Mouse (Mus musculus) brain, adult 2 months (tissue): Measurements from ENCODE around the gene Ptpn11.
A peak's percentile ranks its signal among the peaks of the same experiment; 100 is the strongest.
"Not testable (repeated sequence)": the region's sequence is repeated elsewhere in the genome, so short reads cannot be mapped to it uniquely, and the experiment has no call there.

Experiments
- DNase-seq: peaks from one replicate; pipeline ENCODE4 v3.0.0; 2011; ENCODE audit warnings: low read depth, low spot score

Gene Ptpn11

DNA sequence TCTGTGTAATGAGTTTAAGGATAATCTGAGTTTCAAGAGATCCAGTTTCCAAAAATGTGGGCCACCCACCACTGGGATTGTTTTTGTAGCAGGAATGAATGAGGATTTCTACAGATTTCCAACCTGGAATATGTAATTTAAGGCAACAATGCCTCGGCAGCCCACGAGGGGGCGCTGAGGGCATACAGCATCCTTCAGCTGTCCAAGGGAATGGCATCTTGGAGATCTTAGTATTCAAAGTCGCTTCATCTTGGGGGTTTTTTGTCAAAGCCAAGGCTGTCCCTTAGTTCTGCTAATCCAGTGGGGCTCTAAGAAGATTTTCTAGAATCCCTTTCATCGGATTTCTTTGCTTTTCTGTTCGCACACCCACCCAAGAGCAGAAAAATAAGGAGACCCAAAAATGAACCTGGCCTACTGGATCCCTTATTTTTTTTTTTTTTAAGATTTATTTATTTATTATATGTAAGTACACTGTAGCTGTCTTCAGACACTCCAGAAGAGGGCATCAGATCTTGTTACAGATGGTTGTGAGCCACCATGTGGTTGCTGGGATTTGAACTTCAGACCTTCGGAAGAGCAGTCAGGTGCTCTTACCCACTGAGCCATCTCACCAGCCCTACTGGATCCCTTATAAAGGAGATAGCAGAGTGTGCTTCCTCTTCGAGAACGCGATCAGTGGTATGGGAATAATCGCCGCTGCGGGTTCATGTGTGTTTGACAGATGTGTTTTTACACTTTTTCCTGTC is 24.4 kb upstream of the Ptpn11 start:
- peak; percentile 85 for DNase-seq

DNA sequence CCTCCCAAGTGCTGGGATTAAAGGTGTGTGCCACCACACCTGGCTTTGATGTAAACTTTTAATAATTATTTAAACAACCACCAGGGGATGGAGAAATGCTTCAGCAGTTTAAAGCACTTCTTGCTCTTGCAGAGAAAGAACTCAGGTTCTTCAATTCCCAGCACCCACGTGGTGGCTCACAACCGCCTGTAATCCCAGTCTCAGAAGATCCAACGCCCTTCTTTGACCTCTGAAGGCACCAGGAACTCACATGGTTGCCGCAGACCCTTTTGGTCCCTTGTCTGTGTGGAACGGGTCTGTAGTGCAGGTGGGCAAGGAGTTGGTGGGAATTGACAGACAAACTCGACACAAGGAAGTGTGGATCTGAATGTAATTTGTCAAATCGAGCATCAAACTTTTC is 23.5 kb upstream of the Ptpn11 start:
- DNase-seq, result no peak

DNA sequence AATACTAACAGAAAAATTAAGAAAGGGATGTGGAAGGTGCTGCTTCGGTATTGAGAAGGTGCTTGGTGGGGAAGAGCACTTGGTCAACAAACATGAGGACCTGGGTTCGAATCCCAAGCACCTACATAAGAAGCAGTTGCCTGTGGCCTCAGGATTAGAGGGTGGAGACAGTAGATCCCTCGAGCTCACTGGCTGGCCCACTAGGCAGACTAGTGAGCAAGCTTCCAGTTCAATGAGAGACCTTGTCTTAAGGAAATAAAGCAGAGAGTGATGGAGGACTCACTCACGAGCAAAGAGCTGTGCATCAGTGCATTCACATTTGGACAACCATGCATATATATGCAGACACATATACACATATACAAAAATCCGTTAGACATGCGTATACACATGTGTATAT is 20.9 kb upstream of the Ptpn11 start:
- DNase-seq, result no peak

DNA sequence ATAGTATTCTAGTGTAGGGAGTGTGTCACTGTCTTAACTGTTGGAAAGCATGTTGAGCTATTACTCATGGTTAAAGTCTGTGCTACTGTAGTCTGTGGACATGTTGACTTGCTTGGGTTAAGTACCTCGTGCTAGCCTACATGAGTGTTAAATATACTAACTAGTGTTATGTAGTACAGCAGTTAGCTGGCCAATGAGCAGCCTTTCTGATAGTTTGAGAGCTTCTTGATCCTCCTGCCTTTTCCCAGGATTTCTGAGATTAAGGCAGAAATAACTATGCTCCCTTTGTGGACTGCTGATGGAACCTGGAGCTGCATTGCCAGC is 19.4 kb upstream of the Ptpn11 start:
- DNase-seq, result no peak

DNA sequence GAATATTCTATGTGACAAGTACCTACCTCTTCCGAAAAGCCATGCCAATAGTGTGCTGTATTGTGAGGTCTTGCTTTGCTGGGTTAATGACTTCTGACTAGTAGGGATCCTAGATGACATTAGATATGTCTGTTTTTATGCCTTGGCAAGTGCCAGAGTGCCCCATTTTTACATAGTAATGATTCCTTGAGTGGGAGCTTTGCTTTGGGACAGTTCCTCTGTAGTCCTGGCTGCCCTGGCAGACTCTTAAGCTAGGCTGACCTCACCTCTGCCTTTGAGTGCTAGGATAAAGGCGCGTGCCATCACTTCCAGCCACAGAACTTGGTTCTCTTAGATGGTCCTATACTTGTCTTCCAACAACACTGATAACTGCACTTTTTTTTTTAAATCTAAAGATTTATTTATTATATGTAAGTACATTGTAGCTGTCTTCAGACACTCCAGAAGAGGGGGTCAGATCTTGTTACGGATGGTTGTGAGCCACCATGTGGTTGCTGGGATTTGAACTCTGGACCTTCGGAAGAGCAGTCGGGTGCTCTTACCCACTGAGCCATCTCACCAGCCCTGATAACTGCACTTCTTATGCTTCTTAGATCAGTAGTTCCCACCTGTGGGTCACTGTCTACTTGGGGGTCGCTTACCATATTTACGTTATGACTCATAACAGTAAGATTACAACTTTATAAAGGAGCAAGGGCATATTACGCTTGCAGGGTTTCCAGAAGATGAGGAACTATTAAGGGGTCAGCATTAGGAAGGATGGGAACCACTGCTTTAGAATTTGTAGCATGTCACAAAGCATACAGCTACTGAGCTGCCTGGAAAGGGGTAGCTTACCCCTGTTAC is 18.8 kb upstream of the Ptpn11 start:
- no peak for DNase-seq

DNA sequence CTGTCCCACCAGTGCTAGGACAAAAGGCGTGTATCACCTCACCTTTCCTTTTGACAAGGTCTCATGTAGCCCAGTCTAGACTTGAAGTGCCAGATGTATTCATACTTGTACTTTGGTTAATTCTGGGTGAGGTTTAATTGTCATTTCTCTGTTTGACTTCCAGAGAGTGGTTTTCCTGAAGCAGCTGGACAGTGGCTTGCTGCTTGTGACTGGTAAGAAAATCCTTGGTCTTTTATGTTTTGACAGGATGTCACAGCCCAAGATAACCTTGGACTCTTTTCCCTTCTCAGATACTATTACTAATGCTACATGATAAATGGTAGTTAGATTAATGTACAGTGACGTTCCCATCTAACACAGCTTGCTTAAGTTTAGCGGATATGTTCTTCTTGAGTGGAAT is 15.8 kb upstream of the Ptpn11 start:
- no peak for DNase-seq

DNA sequence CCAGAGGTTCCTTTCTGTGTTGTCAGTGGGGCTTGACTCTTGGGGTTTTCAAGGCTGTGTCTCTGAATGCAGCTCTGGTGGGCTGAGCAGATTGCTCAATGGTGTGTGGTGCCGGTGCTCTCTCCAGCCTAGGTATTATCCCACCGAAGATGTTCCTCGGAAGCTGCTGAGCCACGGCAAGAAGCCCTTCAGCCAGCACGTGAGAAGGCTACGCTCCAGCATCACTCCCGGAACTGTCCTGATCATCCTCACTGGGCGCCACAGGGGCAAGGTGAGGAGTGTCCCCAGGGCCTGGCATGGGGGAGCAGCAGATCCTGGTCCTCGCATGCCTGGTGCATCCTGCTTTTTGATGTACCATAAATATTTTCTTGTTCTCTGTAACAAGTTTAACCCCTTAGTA is 15.3 kb upstream of the Ptpn11 start:
- DNase-seq, result no peak

DNA sequence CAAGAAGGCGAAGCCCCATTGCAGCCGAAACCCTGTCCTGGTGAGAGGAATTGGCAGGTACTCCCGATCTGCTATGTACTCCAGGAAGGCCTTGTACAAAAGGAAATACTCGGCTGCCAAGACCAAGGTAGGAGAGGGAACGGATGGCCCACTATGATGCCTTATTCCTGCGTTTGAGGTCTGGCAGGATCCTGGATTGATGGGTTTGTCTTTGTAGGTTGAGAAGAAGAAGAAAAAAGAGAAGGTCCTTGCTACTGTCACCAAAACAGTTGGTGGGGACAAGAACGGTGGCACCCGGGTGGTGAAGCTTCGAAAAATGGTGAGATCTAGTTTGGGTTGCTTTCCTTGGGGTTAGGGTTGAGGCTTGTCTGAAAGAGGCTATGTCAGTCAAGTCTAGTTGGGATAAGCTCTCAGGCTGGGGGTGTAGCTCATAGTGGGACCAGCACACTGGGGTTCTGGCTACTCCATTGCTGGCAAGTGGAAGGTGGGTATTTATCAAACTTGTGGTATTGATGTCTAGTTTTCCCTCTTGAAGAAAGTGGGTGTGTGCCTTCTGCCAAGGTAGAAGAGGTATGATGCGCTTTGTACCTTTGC is 14.4 kb upstream of the Ptpn11 start:
- DNase-seq, result not testable (repeated sequence)

DNA sequence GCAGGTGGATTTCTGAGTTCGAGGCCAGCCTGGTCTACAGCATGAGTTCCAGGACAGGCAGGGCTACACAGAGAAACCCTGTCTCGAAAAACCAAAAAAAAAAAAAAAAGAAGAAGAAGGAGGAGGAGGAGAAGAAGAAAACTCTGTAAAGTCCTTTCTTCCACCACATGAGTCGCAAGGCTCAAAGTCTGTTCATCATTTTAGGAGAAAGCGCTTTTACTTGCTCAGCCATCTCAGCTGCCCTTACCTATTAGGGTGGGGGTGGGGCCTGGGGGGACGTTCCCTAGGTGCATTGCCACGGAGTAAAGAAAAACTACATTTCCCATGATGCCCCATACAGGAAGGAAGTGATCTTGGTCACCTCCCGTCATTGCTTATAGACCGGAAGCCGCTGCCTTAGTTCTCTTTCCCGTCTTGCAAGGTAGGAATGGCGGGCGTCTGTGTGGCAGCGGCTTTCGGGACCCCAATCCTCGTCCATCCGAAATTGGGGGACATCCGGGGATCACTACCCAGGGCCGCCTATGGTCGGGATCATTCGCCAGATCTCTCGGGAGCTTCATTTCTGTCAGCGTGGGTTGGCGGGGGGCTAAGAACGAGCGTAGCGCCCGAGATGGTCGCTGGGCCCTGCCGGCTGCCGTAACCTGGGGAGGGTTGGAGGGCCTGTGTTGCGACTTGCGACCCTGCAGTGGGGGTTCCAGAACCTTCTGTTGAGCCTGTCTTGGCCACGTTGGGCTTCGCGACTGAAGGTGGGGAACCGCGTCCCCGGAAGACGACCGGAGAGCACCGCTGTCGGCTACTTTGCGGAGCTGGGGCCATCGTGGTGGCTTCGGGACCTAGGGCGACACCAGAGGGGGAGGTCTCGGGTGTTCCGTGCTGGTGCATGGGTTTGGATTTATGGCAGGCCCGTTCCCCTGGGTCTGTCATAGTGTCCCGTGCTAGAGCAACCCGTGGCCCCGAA is 13.2 kb upstream of the Ptpn11 start, which contains the start of gene Rpl6:
TSS of gene Rpl6 (plus strand) at position 350 of the 958 bp plus-strand sequence.
- peak; percentile 97 for DNase-seq

DNA sequence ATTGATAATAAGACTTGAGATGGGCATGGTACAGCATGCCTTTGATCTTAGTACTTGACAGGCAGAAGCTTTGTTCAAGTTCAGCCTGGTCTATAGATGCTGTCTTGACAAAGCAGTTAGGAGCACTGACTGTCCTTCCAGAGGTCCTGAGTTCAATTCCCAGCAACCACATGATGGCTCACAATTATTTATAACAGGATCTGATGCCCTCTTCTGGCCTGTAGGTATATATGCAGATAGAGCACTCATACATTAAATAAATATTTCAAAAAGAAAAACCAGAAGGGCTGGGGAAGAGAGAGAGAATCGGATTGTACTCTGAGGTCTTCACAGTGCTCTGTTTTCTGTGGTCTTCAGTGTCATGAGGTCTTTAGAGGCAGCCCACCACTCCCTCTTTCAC is 11.3 kb upstream of the Ptpn11 start:
- no peak for DNase-seq

DNA sequence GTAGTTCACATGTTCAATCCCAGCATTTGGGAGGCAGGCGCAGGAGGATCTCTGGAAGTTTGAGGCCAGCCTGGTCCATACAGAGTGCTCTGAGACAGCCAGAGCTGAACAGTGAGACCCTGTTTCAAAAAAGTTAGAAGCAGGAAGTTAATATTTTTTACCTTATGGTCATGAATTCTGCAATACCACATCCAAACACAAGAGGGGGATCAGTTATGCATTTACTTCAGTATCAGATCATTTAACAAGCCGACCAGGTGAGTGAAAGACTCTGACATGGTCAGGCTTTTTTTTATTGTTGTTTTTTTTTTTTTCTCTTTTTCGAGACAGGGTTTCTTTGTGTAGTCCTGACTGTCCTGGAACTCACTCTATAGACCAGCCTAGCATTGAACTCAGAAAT is 10.5 kb upstream of the Ptpn11 start:
- DNase-seq, result peak; percentile 75

DNA sequence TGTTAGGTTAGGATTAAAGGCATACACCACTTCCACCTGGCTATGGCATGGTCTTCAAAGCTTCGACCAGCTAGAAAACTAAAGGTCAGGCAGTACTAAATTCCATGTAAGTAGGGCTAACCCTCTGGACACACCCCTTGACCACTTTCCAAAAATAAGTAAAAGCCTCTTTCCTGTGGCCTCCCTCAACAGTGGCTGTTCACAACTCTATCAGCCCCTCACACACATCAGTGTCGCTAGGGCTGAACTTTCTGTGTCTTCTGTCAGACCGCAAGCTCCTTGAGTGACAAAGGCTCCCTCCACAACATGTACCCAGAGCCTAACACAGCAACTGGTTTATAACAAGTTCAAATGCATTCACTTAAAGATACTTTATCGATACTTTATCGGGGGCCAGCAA is 7.2 kb upstream of the Ptpn11 start:
- no peak for DNase-seq

DNA sequence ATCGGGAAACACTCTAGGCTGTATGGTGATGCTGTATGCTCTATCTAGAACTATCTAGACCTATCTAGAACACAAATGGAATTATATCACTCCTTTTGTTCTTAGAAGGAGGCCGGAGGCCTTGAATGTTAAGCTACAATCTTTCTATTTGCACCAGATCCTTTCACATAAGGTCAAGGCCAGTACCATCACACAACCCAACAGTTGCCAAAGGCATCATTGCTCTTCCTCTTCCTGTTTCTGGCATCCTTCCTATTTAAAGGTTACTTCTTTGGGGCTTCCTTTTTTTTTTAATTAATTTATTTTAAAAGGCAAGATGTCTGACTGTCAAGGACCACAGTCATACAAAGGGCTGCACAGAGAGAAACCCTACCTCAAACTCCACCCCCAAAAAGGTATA is 6.1 kb upstream of the Ptpn11 start:
- DNase-seq, result no peak

DNA sequence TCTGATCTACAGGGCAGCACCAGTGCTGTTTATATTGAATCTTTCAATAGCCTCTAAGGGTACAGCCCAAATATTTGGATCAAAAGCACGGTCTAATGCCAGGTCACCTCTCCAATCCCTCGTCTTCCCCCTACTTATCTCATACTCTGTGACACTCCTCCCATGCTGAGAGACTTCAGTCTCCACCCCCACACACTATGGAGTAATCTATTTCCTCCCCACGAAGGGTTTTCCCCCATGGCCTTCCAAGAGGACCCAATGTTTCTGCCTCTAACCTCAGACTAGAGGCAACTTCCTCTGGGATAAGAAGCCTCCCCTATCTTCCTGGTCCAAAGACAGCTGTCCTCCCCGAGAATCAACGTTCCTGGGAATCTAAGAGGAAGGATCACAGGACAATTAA is 5.6 kb upstream of the Ptpn11 start:
- DNase-seq, result no peak

DNA sequence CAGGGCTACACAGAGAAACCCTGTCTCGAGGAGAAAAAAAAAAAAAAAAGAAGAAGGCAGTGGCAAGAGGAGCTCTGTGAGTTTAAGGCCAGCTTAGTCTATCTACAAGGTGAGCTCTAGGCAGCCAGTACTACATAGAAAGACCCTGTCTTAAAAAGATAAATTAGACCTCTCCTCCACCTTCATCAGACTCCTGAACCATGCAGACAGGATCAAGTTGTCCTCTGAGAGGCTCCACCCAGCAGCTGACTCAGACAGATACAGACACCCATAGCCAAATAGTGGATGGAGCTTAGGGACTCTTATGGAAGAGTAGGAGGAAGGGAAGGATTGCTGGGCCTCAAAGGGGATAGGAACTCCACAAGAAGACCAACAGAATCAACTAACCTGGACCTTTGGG is 3.0 kb upstream of the Ptpn11 start:
- DNase-seq, result no peak

DNA sequence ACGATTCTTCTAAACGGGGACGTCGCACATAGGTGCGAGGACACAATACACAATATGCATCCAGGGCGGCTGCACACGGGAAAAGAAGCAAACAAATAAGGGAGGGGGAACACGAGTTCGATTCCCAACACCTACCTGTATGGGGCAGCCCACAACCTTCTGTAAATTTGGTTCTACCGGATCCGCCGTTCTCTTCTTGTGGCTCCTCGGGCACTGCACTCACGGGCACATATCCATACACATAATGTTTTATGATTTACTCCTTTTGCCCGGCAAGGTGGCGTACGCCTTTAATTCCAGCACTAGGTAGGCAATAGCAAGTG is 348 bp upstream of the Ptpn11 start:
- DNase-seq, result no peak

DNA sequence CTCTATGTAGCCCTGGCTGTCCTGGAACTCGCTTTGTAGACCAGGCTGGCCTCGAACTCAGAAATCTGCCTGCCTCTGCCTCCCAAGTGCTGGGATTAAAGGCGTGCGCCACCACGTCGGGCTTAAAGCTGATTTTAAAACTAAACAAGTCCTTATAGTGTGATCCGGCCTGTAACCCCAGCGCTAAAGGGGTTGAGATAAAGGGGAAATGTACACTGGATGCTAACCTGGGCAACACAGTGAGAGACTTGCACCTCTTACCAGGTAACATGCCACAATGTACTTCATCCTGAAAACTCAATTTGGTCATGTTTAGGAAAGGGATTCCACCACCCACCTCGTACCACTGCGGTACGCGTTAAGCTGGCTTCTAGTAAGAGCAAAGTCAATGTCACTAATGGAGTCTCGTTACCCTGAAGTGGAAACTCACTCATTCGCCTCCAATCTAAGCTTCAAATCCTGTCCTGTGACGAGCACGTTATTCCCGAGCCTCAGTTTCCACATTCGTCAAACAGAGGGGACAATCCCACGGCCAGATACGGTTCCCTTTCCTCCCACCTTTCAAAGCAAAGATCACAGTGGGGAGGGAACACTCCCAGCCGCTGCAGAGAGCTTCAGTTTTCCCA is 874 bp downstream of the Ptpn11 start:
- DNase-seq, result peak; percentile 22

DNA sequence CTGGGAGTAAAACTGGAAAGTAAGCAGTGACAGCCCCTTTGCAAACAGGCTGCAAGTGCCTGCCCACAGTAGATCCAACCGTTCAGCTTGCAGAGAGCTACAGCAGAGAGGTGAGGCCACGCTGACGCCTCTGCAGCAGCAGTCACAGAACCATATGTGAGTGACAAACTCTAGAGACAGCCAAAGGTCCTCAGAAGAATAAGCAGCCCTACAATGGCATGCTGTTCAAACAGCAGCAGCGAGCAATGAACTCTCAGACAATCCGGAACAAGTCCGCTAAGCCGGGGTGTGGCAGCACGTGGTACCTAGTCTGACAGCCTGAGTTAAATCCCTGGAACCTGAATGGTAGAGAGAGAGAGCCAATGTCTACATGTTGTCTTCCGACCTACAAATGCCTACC is 2.0 kb downstream of the Ptpn11 start:
- peak; percentile 59 for DNase-seq

DNA sequence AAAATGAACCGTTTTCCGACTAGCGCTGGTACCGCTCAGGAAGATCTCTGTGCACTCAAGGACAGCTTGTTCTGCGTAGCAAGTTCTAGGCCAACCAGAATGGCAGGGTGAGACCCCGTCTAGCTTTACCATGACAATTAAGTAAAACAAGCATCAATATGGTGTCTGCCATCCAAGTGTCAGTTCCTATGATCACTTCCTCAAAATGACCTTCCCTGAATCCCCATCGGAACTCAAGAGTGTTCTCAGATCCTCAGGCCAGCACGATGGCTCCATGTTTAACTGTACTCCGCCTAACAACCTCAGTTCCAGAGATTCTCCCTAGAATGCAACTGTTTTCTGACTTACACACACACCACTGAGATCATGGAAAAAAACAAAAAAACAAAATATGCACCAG is 2.9 kb downstream of the Ptpn11 start:
- DNase-seq, result no peak

DNA sequence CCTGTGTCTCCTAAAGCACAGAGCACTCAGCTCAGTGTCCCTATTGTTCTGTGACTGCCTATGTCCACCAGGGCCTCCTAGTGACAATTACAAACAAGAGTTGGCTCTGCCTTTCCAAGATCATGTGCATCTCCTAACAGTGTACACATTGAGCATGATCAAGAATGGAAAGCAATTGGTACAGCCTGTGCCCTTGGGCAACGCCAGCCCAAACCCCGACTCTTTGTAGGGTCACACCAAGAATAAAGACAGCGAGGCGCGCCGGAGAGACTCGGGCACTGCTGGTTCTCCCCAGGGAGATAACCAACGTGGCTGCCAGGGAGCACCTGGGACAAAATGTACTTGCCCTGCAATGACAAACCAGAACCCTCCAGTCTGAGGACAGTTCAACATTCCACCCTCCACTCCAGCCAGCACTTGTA is 3.6 kb downstream of the Ptpn11 start:
- DNase-seq, result peak; percentile 92

DNA sequence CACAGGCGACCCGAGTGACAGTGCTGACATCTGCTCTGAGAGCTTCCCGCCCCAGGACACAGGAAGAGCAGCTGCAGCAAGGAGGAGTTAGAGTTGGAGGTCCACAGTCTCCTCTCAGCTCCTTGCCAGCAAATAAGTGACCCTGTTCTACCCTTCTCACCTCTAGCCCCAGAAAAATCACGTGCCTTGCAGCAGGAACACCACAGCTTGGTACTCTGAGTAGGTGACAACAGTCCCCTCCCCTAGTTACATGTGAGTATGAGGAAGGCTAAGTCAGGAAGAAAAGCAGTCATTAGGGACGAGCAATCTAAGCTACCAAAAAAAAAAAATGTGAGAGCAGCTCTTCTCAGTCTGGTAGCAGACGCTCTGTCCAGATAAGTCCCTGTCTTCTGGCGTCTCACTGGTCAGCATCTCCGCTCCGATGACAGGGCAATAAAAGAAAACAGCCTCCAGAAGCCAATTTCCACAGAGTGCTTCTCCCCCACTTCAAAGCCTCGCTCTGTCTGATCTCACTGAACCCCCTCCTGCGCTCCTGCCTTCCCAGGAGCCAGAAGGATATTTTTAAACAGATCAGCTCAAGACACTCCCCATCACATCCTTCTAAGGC is 6.1 kb downstream of the Ptpn11 start:
- DNase-seq, result peak; percentile 77
